Mouse (Mus musculus) CH12.LX (cell line): ENCODE data around the gene Man2a1. TPM values are rescaled to one million over a fixed set of nuclear protein-coding genes. Genes with fewer than 3 reads are reported as not detected.

Experiments
- DNase-seq: peaks from one replicate; pipeline ENCODE4 v3.0.0-alpha.2; 2013; ENCODE audit errors: extremely low read depth
- H3K27ac ChIP-seq: 2 replicates; pipeline ENCODE4 v1.5.1; 2012; ENCODE audit warnings: low read depth, mild to moderate bottlenecking, control low read depth, moderate library complexity; ENCODE audit not compliant: insufficient read depth
- H3K27me3 ChIP-seq: replicated peaks from 2 replicates; pipeline ENCODE3; 2012; ENCODE audit warnings: inconsistent platforms
- H3K36me3 ChIP-seq, 2 experiments: replicated peaks in 1 of 2; 2 replicates each; pipeline versions ENCODE3 to v1.6.1; 2012; ENCODE audit warnings: inconsistent platforms in 1 of 2, low read length in 1 of 2, mild to moderate bottlenecking in 1 of 2, mixed read lengths in 1 of 2, moderate library complexity in 1 of 2; ENCODE audit not compliant: control insufficient read depth in 1 of 2, insufficient read depth in 1 of 2
- H3K4me1 ChIP-seq, 2 experiments: 2 replicates each; pipeline ENCODE4 v1.6.1; 2012; ENCODE audit warnings: inconsistent platforms in 1 of 2, moderate library complexity in 1 of 2; ENCODE audit not compliant: insufficient read depth in 2 of 2, control insufficient read depth in 1 of 2
- H3K4me2 ChIP-seq: 2 replicates; pipeline ENCODE4 v1.6.1; 2012; ENCODE audit warnings: low read depth, mild to moderate bottlenecking, control low read depth; ENCODE audit not compliant: poor library complexity, insufficient read depth, severe bottlenecking
- H3K4me3 ChIP-seq, 3 experiments: fragments of 150-350 bp in 1 of 3; sonication (generic) in 1 of 3; replicated peaks in 1 of 3; 2 replicates each; pipeline versions ENCODE3 to v1.5.1; 2011 to 2012; ENCODE audit warnings: low read depth in 2 of 3, low read length in 2 of 3, mild to moderate bottlenecking in 2 of 3, moderate library complexity in 2 of 3, control low read depth in 1 of 3, improper control_type of control experiment in 1 of 3, inconsistent platforms in 1 of 3, mixed read lengths in 1 of 3; ENCODE audit not compliant: poor library complexity in 1 of 3
- H3K79me2 ChIP-seq: replicated peaks from 2 replicates; pipeline ENCODE4 v1.6.1; 2012; ENCODE audit warnings: mild to moderate bottlenecking, moderate library complexity; ENCODE audit not compliant: control insufficient read depth, poor library complexity, insufficient read depth, severe bottlenecking; ENCODE audit errors: extremely low read depth
- H3K9ac ChIP-seq: 2 replicates; pipeline ENCODE4 v1.6.1; 2012; ENCODE audit warnings: low read depth, mild to moderate bottlenecking, control low read depth, moderate library complexity; ENCODE audit not compliant: insufficient read depth
- H3K9me3 ChIP-seq: replicated peaks from 2 replicates; pipeline ENCODE3; 2012; ENCODE audit warnings: low read length, inconsistent platforms, mixed read lengths
- BHLHE40 ChIP-seq: IDR thresholded peaks from 2 replicates; pipeline ENCODE4 v1.6.1; 2011; ENCODE audit warnings: mild to moderate bottlenecking, low read depth, low read length, improper control_type of control experiment
- CHD1 ChIP-seq: IDR thresholded peaks from 2 replicates; pipeline ENCODE4 v1.6.1; 2012; ENCODE audit warnings: low read depth, low read length, improper control_type of control experiment, inconsistent platforms
- CHD2 ChIP-seq: IDR thresholded peaks from 2 replicates; pipeline ENCODE4 v1.6.1; 2011; ENCODE audit warnings: low read length, improper control_type of control experiment
- E2F4 ChIP-seq: IDR thresholded peaks from 2 replicates; pipeline ENCODE4 v1.6.1; 2011; ENCODE audit warnings: low read depth, low read length, improper control_type of control experiment; ENCODE audit not compliant: insufficient replicate concordance
- EP300 ChIP-seq: IDR thresholded peaks from 2 replicates; pipeline ENCODE4 v1.6.1; 2011; ENCODE audit warnings: low read length, improper control_type of control experiment
- ETS1 ChIP-seq: conservative IDR thresholded peaks from 2 replicates; pipeline ENCODE4 v1.6.1; 2012; ENCODE audit warnings: low read depth, mild to moderate bottlenecking, inconsistent platforms, low read length, improper control_type of control experiment, moderate library complexity
- IRF4 ChIP-seq: IDR thresholded peaks from 2 replicates; pipeline ENCODE4 v1.6.1; 2014; ENCODE audit warnings: low read depth, mild to moderate bottlenecking, inconsistent platforms, low read length, improper control_type of control experiment
- JUND ChIP-seq: conservative IDR thresholded peaks from 2 replicates; pipeline ENCODE4 v1.6.1; 2011; ENCODE audit warnings: low read depth, low read length, improper control_type of control experiment
- MAFK ChIP-seq: IDR thresholded peaks from 2 replicates; pipeline ENCODE4 v1.6.1; 2011; ENCODE audit warnings: low read length, improper control_type of control experiment; ENCODE audit not compliant: insufficient replicate concordance
- MAX ChIP-seq: IDR thresholded peaks from 2 replicates; pipeline ENCODE4 v1.6.1; 2011; ENCODE audit warnings: low read length, improper control_type of control experiment
- MAZ ChIP-seq: IDR thresholded peaks from 2 replicates; pipeline ENCODE4 v1.6.1; 2012; ENCODE audit warnings: low read depth, mild to moderate bottlenecking, inconsistent platforms, low read length, improper control_type of control experiment, moderate library complexity
- MEF2A ChIP-seq: IDR thresholded peaks from 2 replicates; pipeline ENCODE4 v1.6.1; 2014; ENCODE audit warnings: low read depth, mild to moderate bottlenecking, inconsistent platforms, low read length, improper control_type of control experiment, borderline replicate concordance
- MYC ChIP-seq: IDR thresholded peaks from 2 replicates; pipeline ENCODE4 v1.6.1; 2011; ENCODE audit warnings: low read depth, mild to moderate bottlenecking, improper control_type of control experiment, low read length
- NRF1 ChIP-seq: IDR thresholded peaks from 2 replicates; pipeline ENCODE4 v1.6.1; 2014; ENCODE audit warnings: low read depth, mild to moderate bottlenecking, inconsistent platforms, low read length, improper control_type of control experiment, moderate library complexity
- POLR2A ChIP-seq: IDR thresholded peaks from 2 replicates; pipeline ENCODE4 v1.6.1; 2011; ENCODE audit warnings: low read depth, mild to moderate bottlenecking, improper control_type of control experiment, low read length
- POLR2AphosphoS2 ChIP-seq: IDR thresholded peaks from 2 replicates; pipeline ENCODE4 v1.6.1; 2011; ENCODE audit warnings: low read depth, low read length, improper control_type of control experiment
- RAD21 ChIP-seq: IDR thresholded peaks from 2 replicates; pipeline ENCODE4 v1.6.1; 2011; ENCODE audit warnings: low read depth, mild to moderate bottlenecking, low read length, improper control_type of control experiment, moderate library complexity
- RCOR1 ChIP-seq: conservative IDR thresholded peaks from 2 replicates; pipeline ENCODE4 v1.6.1; 2012; ENCODE audit warnings: low read depth, mild to moderate bottlenecking, inconsistent platforms, low read length, improper control_type of control experiment
- SIN3A ChIP-seq: IDR thresholded peaks from 2 replicates; pipeline ENCODE4 v1.6.1; 2012; ENCODE audit warnings: low read length, improper control_type of control experiment, inconsistent platforms
- SMC3 ChIP-seq: IDR thresholded peaks from 2 replicates; pipeline ENCODE4 v1.6.1; 2011; ENCODE audit warnings: low read depth, low read length, improper control_type of control experiment
- UBTF ChIP-seq: IDR thresholded peaks from 2 replicates; pipeline ENCODE4 v1.6.1; 2012; ENCODE audit warnings: low read depth, mild to moderate bottlenecking, inconsistent platforms, low read length, improper control_type of control experiment, moderate library complexity
- USF1 ChIP-seq: IDR thresholded peaks from 2 replicates; pipeline ENCODE4 v1.6.1; 2014; ENCODE audit warnings: low read depth, mild to moderate bottlenecking, inconsistent platforms, low read length, improper control_type of control experiment
- dilution Hi-C: fragments of 300-500 bp; cut with MboI; formaldehyde crosslinking; loops from 2 replicates; pipeline ENCODE4 v1.14.3; 2020; ENCODE audit warnings: low sequenced_read_pairs; ENCODE audit not compliant: extremely low pct_unique_long_range_greater_than_20kb, extremely low pct_ligation_motif_present
- in situ Hi-C: fragments of 300-500 bp; cut with MboI; formaldehyde crosslinking; loops from 3 replicates; pipeline ENCODE4 v1.14.3; 2019; ENCODE audit warnings: low sequenced_read_pairs, low pct_ligation_motif_present, low pct_unique_long_range_greater_than_20kb, mixed read lengths
- polyA plus RNA-seq: library from polyadenylated mRNA; unstranded; fragments of >175 nt; gene quantifications from 2 replicates; pipeline ENCODE4 v1.2.1, GENCODE M21; 2012; ENCODE audit warnings: low read depth; ENCODE audit not compliant: insufficient read length
- total RNA-seq, 2 experiments: library from RNA; depleted of rRNA; stranded (reverse); fragments of 300-350 nt in 1 of 2; fragments of >200 nt in 1 of 2; gene quantifications; 2 replicates each; pipeline ENCODE4 v1.2.3; 2012 to 2014

The Man2a1 gene
- total and polyA plus RNA-seq, 3 experiments, result 7.9 to 15.4 (median 11.9) TPM

DNA sequence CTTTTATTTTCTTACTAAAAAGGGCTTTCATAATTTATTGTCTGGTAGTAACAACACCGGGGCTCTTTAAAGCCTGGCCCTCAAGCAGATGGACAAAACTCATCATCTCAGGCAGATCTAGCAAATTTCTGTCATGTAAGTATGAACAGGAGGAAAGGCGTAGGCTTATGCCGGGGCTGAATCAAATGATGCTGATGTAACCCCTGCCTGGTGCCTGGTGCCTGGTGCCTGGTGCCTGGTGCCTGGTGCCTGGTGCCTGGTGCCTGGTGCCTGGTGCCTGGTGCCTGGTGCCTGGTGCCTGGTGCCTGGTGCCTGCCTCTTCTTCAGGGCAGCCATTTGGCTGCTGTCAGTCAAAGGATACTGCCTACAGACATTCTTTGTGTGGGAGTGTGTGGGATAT, 18.6 kb upstream of the Man2a1 start:
- H3K9me3 ChIP-seq, result no peaks in the 10 kb centered on the region
- H3K4me3 ChIP-seq, result no peak overlapping the region
- dilution Hi-C loops, result no loop called here
- H3K4me2 ChIP-seq, result no peak overlapping the region
- in situ Hi-C loops, result no loop called here
- no peak overlapping the region for H3K27ac ChIP-seq
- H3K79me2 ChIP-seq, result no peaks in the 10 kb centered on the region
- peaks cover 0 to 3% of the 10 kb centered on the region in 2 experiments; a peak in 2 of 4 replicates for H3K4me1 ChIP-seq
- TF ChIP-seq SIN3A (no peak), IRF4 (no peak), ETS1 (no peak)
- no peak overlapping the region for H3K9ac ChIP-seq
- no peak for DNase-seq
- no peaks in the 10 kb centered on the region for H3K27me3 ChIP-seq
- no peaks in the 10 kb centered on the region for H3K36me3 ChIP-seq

DNA sequence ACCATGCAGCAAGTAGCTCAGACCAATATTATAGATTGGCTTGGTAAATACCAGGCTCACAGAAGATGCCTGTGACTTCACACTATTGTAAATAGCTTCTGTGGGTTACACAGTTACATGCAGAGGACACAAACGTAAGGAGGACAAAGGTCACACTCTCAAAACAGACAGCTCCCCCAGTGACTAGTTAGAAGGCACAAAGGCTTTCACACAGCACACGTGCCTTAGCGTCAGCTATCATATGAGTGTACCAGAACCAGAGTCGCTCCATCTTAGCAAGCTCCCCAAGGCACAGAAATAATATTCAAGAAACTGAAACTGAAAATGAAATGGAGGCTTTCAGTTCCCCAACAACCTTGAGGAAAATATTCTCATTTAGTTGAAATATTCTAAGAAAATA, 10.1 kb upstream of the Man2a1 start:
- no peak overlapping the region for H3K4me3 ChIP-seq
- peak overlapping the region; percentile 16; the same call in 1 of the 2 replicates for H3K4me2 ChIP-seq
- in situ Hi-C loops, result no loop called here
- no peak overlapping the region for H3K9ac ChIP-seq
- peak; percentile 70 for DNase-seq
- dilution Hi-C loops, result no loop called here
- no peaks in the 10 kb centered on the region for H3K79me2 ChIP-seq
- H3K36me3 ChIP-seq, result no peaks in the 10 kb centered on the region
- no peaks in the 10 kb centered on the region for H3K27me3 ChIP-seq
- peak; percentile 94 for TF ChIP-seq BHLHE40
- no peak for TF ChIP-seq MAZ
- TF ChIP-seq EP300, result peak; percentile 85
- TF ChIP-seq ETS1, result peak; percentile 84
- 0 out of 2 replicates have a peak, but pooled peaks have one; percentile 13 for TF ChIP-seq E2F4
- peak; percentile 25; the same call in 1 of the 2 replicates for TF ChIP-seq MEF2A
- 0 out of 2 replicates have a peak, but pooled peaks have one; percentile 45 for TF ChIP-seq RCOR1
- TF ChIP-seq MYC, result peak; percentile 65; the same call in 1 of the 2 replicates
- TF ChIP-seq IRF4, result peak; percentile 94
- TF ChIP-seq MAX, result peak; percentile 86
- TF ChIP-seq JUND, result 0 out of 2 replicates have a peak, but pooled peaks have one; percentile 30
- TF ChIP-seq SIN3A, result no peak
- no peak for TF ChIP-seq UBTF
- H3K4me1 ChIP-seq, result peaks cover 6 to 23% of the 10 kb centered on the region in 2 experiments; a peak in 3 of 4 replicates
- H3K9me3 ChIP-seq, result no peaks in the 10 kb centered on the region
- H3K27ac ChIP-seq, result no peak overlapping the region

DNA sequence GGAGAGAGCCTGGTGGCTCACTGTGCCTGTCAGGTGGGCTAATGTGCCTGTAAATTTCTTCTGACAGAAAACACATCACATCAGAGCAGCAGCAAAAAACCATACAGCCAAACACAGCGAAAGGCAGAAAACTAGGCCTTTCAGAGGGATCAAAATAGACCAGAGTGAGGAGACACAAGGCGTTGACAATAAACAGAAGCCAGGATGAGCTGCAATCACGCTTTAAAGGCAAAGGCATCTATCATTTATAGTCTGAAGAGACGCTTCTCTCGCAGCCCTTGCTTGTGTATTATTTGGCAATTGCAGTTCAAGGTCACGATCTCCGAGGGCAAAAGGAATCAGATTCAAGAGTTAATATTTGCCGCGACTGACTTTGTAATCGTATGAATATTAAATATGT, 9.2 kb upstream of the Man2a1 start:
- no peak overlapping the region for H3K9ac ChIP-seq
- dilution Hi-C loops, result no loop called here

More for the DNA sequence above, 9.2 kb upstream of the Man2a1 start:
- no peaks in the 10 kb centered on the region for H3K36me3 ChIP-seq
- no peak for TF ChIP-seq IRF4
- TF ChIP-seq RAD21, result no peak
- TF ChIP-seq POLR2AphosphoS2, result no peak
- no peak for TF ChIP-seq SMC3
- no peak for TF ChIP-seq NRF1
- no peak for TF ChIP-seq MAFK
- TF ChIP-seq POLR2A, result no peak
- TF ChIP-seq CHD2, result no peak
- TF ChIP-seq CHD1, result no peak
- TF ChIP-seq USF1, result no peak
- TF ChIP-seq, all 38 proteins: peak for 0
- H3K9me3 ChIP-seq, result no peaks in the 10 kb centered on the region
- H3K27ac ChIP-seq, result no peak overlapping the region
- no peaks in the 10 kb centered on the region for H3K27me3 ChIP-seq
- H3K4me1 ChIP-seq, result peaks cover 6 to 23% of the 10 kb centered on the region in 2 experiments; a peak in 3 of 4 replicates
- DNase-seq, result no peak
- H3K4me3 ChIP-seq, result no peak overlapping the region
- in situ Hi-C loops, result no loop called here
- H3K4me2 ChIP-seq, result no peak overlapping the region
- H3K79me2 ChIP-seq, result no peaks in the 10 kb centered on the region
